Mouse (Mus musculus) layer of hippocampus, adult 8-10 months (tissue): ENCODE measurements around the gene Nat8f6. TPM values are rescaled to one million over a fixed set of nuclear protein-coding genes. Genes with fewer than 3 reads are reported as not detected.

ENCODE experiments used
- microRNA-seq, 2 experiments: library from miRNA; unstranded; fragments of <30 nt; microRNA quantifications; one replicate each; pipeline ENCODE4 v1.2.0; 2022
- total RNA-seq, 4 experiments: library from RNA; stranded (reverse); gene quantifications; 2 replicates each; pipeline ENCODE4 v1.2.4; 2022

Gene Nat8f6
- total RNA-seq, 4 experiments from 2014 or later = 0.56 to 3.3 (median 2.6) TPM

Small RNA genes lying within 50 kb of the gene (microRNA-seq; reads per million reads assigned to microRNA genes)
- gene Mir6375 = 0 reads per million in 2 experiments

Other genes with a start within 250 kb of the Nat8f6 start
- 10 to 100 TPM in 1 of 4 experiments, 1 to 10 TPM in 3; 7.2 to 10.1 (median 8.4) TPM for gene Alms1, start 233.4 kb downstream of the Nat8f6 start, total RNA-seq
- 1 to 10 TPM; 4.1 to 5.6 (median 4.7) TPM for gene Nat8f7, start 107.7 kb downstream of the Nat8f6 start, total RNA-seq
- gene Nat8f3, start 55.2 kb downstream of the Nat8f6 start, total RNA-seq = 1 to 10 TPM; 2.8 to 4.6 (median 3.5) TPM
- gene Nat8f5, start within 50 bp of the Nat8f6 start, total RNA-seq = 10 to 100 TPM in 1 of 4 experiments, 1 to 10 TPM in 3; 6.3 to 10.0 (median 7.3) TPM
- 1 to 10 TPM; 4.1 to 7.1 (median 4.9) TPM for gene Nat8, start 11.1 kb upstream of the Nat8f6 start, total RNA-seq
- 1 to 10 TPM; 2.7 to 4.0 (median 3.3) TPM for gene Nat8f2, start 48.2 kb upstream of the Nat8f6 start, total RNA-seq
- 1 to 10 TPM; 6.0 to 10.0 (median 8.9) TPM for gene Nat8f4, start 83.9 kb upstream of the Nat8f6 start, total RNA-seq
- gene Tprkb, start 90.9 kb upstream of the Nat8f6 start, total RNA-seq = 100 to 1,000 TPM in 1 of 4 experiments, 10 to 100 TPM in 3; 65.5 to 103 (median 79.0) TPM
- 10 to 100 TPM; 22.5 to 35.0 (median 27.1) TPM for gene Nat8f1, start 94.7 kb upstream of the Nat8f6 start, total RNA-seq
- gene Dusp11, start 140.7 kb upstream of the Nat8f6 start, total RNA-seq = 100 to 1,000 TPM in 1 of 4 experiments, 10 to 100 TPM in 3; 67.2 to 128 (median 86.1) TPM
- not detected for gene Figla, start 195.2 kb upstream of the Nat8f6 start, total RNA-seq
- gene Add2, start 207.7 kb upstream of the Nat8f6 start, total RNA-seq = 100 to 1,000 TPM; 231 to 268 (median 258) TPM